Mouse (Mus musculus) liver, adult 2 months (tissue): Measurements from ENCODE around the gene Gdf7. TPM values are rescaled to one million over a fixed set of nuclear protein-coding genes. Genes with fewer than 3 reads are reported as not detected.
A peak's percentile ranks its signal among the peaks of the same experiment; 100 is the strongest.

Experiments used
- DNase-seq: peaks from one replicate; pipeline ENCODE4 v3.0.0-alpha.2; 2011; ENCODE audit warnings: low read depth, low spot score; ENCODE audit errors: extremely low read depth
- H3K27ac ChIP-seq: fragments of 200-500 bp; replicated peaks from 2 replicates; pipeline ENCODE4 v1.5.1; 2012; ENCODE audit warnings: low read depth, mild to moderate bottlenecking, control low read depth, inconsistent platforms, low read length; ENCODE audit not compliant: insufficient read depth
- H3K27me3 ChIP-seq: fragments of 200-500 bp; 2 replicates; pipeline ENCODE4 v1.6.1; 2012; ENCODE audit warnings: mild to moderate bottlenecking, moderate library complexity, low read length, inconsistent platforms; ENCODE audit not compliant: control insufficient read depth, insufficient read depth
- H3K36me3 ChIP-seq: fragments of 200-500 bp; 2 replicates; pipeline ENCODE4 v1.6.1; 2012; ENCODE audit warnings: low read length, inconsistent platforms; ENCODE audit not compliant: control insufficient read depth, insufficient read depth
- H3K4me1 ChIP-seq: fragments of 200-500 bp; 2 replicates; pipeline ENCODE4 v1.6.1; 2011; ENCODE audit warnings: low read length; ENCODE audit not compliant: control insufficient read depth, insufficient read depth
- H3K4me3 ChIP-seq: fragments of 200-500 bp; 2 replicates; pipeline ENCODE4 v1.5.1; 2011; ENCODE audit warnings: low read depth, mild to moderate bottlenecking, control low read depth, low read length, moderate library complexity; ENCODE audit not compliant: insufficient read depth
- H3K79me2 ChIP-seq: fragments of 200-500 bp; 2 replicates; pipeline ENCODE4 v1.6.1; 2012; ENCODE audit warnings: inconsistent platforms, mild to moderate bottlenecking, low read length, moderate library complexity; ENCODE audit not compliant: control insufficient read depth, insufficient read depth
- H3K9ac ChIP-seq: fragments of 200-500 bp; 2 replicates; pipeline ENCODE4 v1.6.1; 2012; ENCODE audit warnings: low read depth, mild to moderate bottlenecking, control low read depth, inconsistent platforms, low read length
- CTCF ChIP-seq: fragments of 200-500 bp; IDR thresholded peaks from 2 replicates; pipeline ENCODE4 v1.5.1; 2011; ENCODE audit warnings: low read depth, low read length, control low read depth
- POLR2A ChIP-seq: fragments of 200-500 bp; IDR thresholded peaks from 2 replicates; pipeline ENCODE4 v1.6.1; 2011; ENCODE audit warnings: low read length, control low read depth; ENCODE audit not compliant: insufficient read depth; ENCODE audit errors: extremely low read depth
- WGBS: fragments of 180-500 bp; shearing (Covaris S2); methylation state at CpG from one replicate; pipeline ENCODE4 v1.1.7; 2018; 5-methylcytosine and 5-hydroxymethylcytosine counted together
- polyA plus RNA-seq: library from polyadenylated mRNA; depleted of rRNA; stranded (reverse); fragments of >200 nt; gene quantifications from 2 replicates; pipeline ENCODE4 v1.2.3, GENCODE M21; 2012
- total RNA-seq: library from RNA; depleted of rRNA; stranded (reverse); fragments of >200 nt; gene quantifications from 2 replicates; pipeline ENCODE4 v1.2.3, GENCODE M21; 2014

Gdf7 gene
- total and polyA plus RNA-seq, 2 experiments, result not detected

GRCm38 (mm10) chr12:8313270-8313771 is 11.6 kb upstream of the Gdf7 start, which contains the start of gene Hs1bp3:
TSS of gene Hs1bp3 (plus strand) at chr12:8313432.
- peak; percentile 93 for TF ChIP-seq CTCF
- TF ChIP-seq POLR2A, result peak; percentile 58
- no peaks in the 10 kb centered on the region for H3K27me3 ChIP-seq
- no peaks in the 10 kb centered on the region for H3K36me3 ChIP-seq
- peak within 1 kb of the TSS; percentile 35; the same call in 1 of the 2 replicates for H3K27ac ChIP-seq
- peaks cover 2% of the 10 kb centered on the region; the same call in 1 of the 2 replicates for H3K4me1 ChIP-seq
- DNase-seq, result peak; percentile 42
- peak within 1 kb of the TSS; percentile 85 for H3K9ac ChIP-seq
- under 1% methylated on average over 38 of the region's 38 CpGs for WGBS
- peak within 1 kb of the TSS; percentile 90 for H3K4me3 ChIP-seq
- no peaks in the 10 kb centered on the region for H3K79me2 ChIP-seq

DNA sequence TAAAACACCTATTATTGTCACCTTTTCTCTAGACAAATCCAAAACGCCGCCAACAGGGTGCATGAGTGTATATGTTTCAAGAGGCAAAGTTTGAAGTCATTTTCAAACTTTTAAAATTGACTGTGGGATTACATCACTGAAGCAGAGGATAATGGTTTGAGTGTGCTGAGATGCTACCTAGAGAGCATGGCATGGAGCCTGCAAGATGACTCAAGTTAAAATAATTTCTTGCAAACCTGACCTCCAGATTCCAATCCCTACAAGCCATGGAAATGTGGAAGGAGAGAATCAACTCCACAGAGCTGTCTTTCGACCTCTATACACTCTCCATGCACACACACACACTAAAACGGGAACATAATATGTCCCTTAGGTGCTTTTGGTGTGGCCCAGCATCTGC is 10.5 kb upstream of the Gdf7 start:
- Histone ChIP-seq H3K4me1 (peaks cover 2% of the 10 kb centered on the region; the same call in 1 of the 2 replicates), H3K27me3 (no peaks in the 10 kb centered on the region), H3K27ac (no peak overlapping the region), H3K4me3 (no peak overlapping the region), H3K79me2 (no peaks in the 10 kb centered on the region), H3K9ac (no peak overlapping the region), H3K36me3 (no peaks in the 10 kb centered on the region)
- TF ChIP-seq POLR2A, result no peak
- no peak for TF ChIP-seq CTCF
- WGBS, result 84% methylated on average over 4 of the region's 4 CpGs
- no peak for DNase-seq

DNA sequence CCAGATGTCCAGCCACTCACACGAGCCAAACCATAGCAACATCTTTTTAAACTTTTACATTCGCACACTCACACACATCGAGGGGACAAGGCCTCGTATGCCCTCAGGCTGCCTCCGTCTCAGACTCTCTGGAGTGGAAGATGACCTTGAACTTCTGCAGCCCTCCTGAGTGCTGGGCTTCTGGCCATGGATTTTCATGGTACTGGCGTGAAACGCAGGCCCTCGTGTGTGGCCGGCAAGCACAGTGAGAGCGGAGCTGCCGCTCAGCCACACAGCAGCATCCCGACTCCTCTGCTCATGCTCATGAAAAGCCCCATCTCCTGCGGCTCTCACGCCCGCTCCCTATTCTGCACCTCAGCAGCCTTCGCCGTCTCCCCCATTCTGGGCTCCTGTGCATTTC is 9.2 kb upstream of the Gdf7 start:
- whole genome bisulfite sequencing, result 60% methylated on average over 17 of the region's 17 CpGs
- Histone ChIP-seq H3K27ac (no peak overlapping the region), H3K4me3 (no peak overlapping the region), H3K4me1 (peaks cover 2% of the 10 kb centered on the region; the same call in 1 of the 2 replicates), H3K79me2 (no peaks in the 10 kb centered on the region), H3K9ac (no peak overlapping the region), H3K36me3 (no peaks in the 10 kb centered on the region), H3K27me3 (no peaks in the 10 kb centered on the region)
- TF ChIP-seq CTCF (no peak), POLR2A (no peak)
- no peak for DNase-seq

- Histone ChIP-seq H3K4me3 (no peak overlapping the region), H3K79me2 (no peaks in the 10 kb centered on the region), H3K4me1 (no peaks in the 10 kb centered on the region), H3K27ac (no peak overlapping the region), H3K27me3 (peaks cover 5% of the 10 kb centered on the region), H3K9ac (no peak overlapping the region), H3K36me3 (no peaks in the 10 kb centered on the region)
- DNase-seq, result peak; percentile 38
- 52% methylated on average over 1 of the region's 1 CpGs for WGBS
- TF ChIP-seq CTCF (no peak), POLR2A (no peak)
Measured at GRCm38 (mm10) chr12:8306910-8307309, 5.2 kb upstream of the Gdf7 start.

- Histone ChIP-seq H3K36me3 (no peaks in the 10 kb centered on the region), H3K27me3 (peaks cover 10% of the 10 kb centered on the region), H3K9ac (no peak overlapping the region), H3K79me2 (no peaks in the 10 kb centered on the region), H3K27ac (no peak overlapping the region), H3K4me1 (no peaks in the 10 kb centered on the region), H3K4me3 (no peak overlapping the region)
- peak; percentile 77 for TF ChIP-seq CTCF
- TF ChIP-seq POLR2A, result no peak
- 13% methylated on average over 5 of the region's 5 CpGs for WGBS
- peak; percentile 49 for DNase-seq
Measured at GRCm38 (mm10) chr12:8306432-8306831, 4.7 kb upstream of the Gdf7 start.

DNA sequence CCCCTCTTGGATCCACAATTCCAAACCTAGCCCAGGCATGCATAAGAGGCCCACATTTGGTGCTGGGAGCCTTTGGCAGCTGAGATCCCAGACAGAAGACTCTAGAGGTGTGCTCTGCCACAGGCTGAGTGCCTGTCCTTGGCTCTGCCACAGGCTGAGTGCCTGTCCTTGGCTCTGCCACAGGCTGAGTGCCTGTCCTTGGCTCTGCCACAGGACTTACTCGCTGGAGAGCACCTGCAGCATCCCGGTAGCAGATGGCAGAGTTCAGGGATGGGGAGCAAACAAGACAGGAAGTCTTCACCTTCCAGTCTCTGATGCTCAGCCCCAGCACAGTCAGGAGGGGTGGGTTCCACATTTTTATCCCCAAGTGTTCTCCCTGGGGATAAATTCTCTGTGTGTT is 3.5 kb upstream of the Gdf7 start:
- WGBS, result 48% methylated on average over 2 of the region's 2 CpGs
- Histone ChIP-seq H3K4me3 (no peak overlapping the region), H3K27ac (no peak overlapping the region), H3K79me2 (no peaks in the 10 kb centered on the region), H3K9ac (no peak overlapping the region), H3K4me1 (no peaks in the 10 kb centered on the region), H3K36me3 (no peaks in the 10 kb centered on the region), H3K27me3 (peaks cover 17% of the 10 kb centered on the region)
- no peak for TF ChIP-seq POLR2A
- no peak for TF ChIP-seq CTCF
- DNase-seq, result no peak
